ENCODE assay signal across 14 mouse cellular contexts in genomic region chr8:82477426-82477769, GRCm38 (mm10).
"Had no signal": no experiment of that assay in that cellular context is flagged by ENCODE, and none has a peak within 500 bp of the region (broad histone marks: within the 10 kb centered on the region; RNA-seq: fewer than 3 reads in every experiment).

No protein-coding gene starts in this region.

- H3K4me2 ChIP-seq: limb, embryonic 12.5 days; liver, embryonic 13.5 days; lung, embryonic 15.5 days; neural tube, embryonic 15.5 days had no signal

- H3K4me1 ChIP-seq: liver, embryonic 13.5 days; neural tube, embryonic 15.5 days had no signal

- H3K9me3 ChIP-seq: limb, embryonic 12.5 days; liver, embryonic 13.5 days; lung, embryonic 15.5 days; megakaryocyte, embryonic 14.5 days; neural tube, embryonic 15.5 days had no signal

- ATAC-seq: liver, postnatal 0 days had no signal

- H3K27ac ChIP-seq: limb, embryonic 12.5 days; liver, embryonic 13.5 days; lung, embryonic 15.5 days; macrophage; neural tube, embryonic 15.5 days; stomach, postnatal 0 days had no signal

- H3K27me3 ChIP-seq: limb, embryonic 12.5 days; liver, embryonic 13.5 days; lung, embryonic 15.5 days; megakaryocyte, embryonic 14.5 days; neural tube, embryonic 15.5 days had no signal

- H3K9ac ChIP-seq: limb, embryonic 12.5 days; liver, embryonic 13.5 days; liver, postnatal 0 days; lung, embryonic 15.5 days; neural tube, embryonic 15.5 days had no signal

- H3K36me3 ChIP-seq: limb, embryonic 12.5 days; liver, embryonic 13.5 days; lung, embryonic 15.5 days; neural tube, embryonic 15.5 days had no signal

- H3K4me3 ChIP-seq: limb, embryonic 12.5 days; liver, embryonic 13.5 days; lung, embryonic 15.5 days; megakaryocyte, embryonic 14.5 days; myocyte; neural tube, embryonic 15.5 days had no signal

- DNase-seq: layer of hippocampus, adult 9-11 months; layer of hippocampus, postnatal 36 days; liver; liver, embryonic 13.5 days; liver, postnatal 0 days; lung, postnatal 14 days; thymus, postnatal 4 days had no signal
